Mouse (Mus musculus): ENCODE data around the gene Slco3a1. TPM values are rescaled to one million over a fixed set of nuclear protein-coding genes. Genes with fewer than 3 reads are reported as not detected.

The Slco3a1 gene
- polyA plus RNA-seq, 1 experiment from 2014 or later, result 42.8 TPM

GRCm38 (mm10) chr7:74546691-74547090 lies 7.9 kb downstream of the Slco3a1 start:
- Histone ChIP-seq H3K9me3 (ENCODE audit: low read length) (no peaks in the 10 kb centered on the region), H3K36me3 (ENCODE audit: insufficient read depth, low read length) (no peaks in the 10 kb centered on the region), H3K4me3 (ENCODE audit: low read depth, low read length) (no peak overlapping the region), H3K27me3 (replicated peaks; ENCODE audit: insufficient read depth, low read length) (no peaks in the 10 kb centered on the region), H3K9ac (replicated peaks; ENCODE audit: low read depth) (no peak overlapping the region), H3K4me1 (ENCODE audit: insufficient read depth, low read depth, low read length) (no peaks in the 10 kb centered on the region), H3K27ac (ENCODE audit: low read length) (no peak overlapping the region), H3K4me2 (replicated peaks; ENCODE audit: low read depth, low read length) (no peak overlapping the region)
- no peak for ATAC-seq
- TF ChIP-seq EP300 (IDR thresholded peaks at IDR 0.05) (no peak), CTCF (IDR thresholded peaks at IDR 0.05) (no peak)
- DNase-seq (ENCODE audit: low spot score), result no peak
- WGBS, result 86% methylated on average over 6 of the region's 6 CpGs

GRCm38 (mm10) chr7:74545498-74545990 lies 9.0 kb downstream of the Slco3a1 start:
- no peak overlapping the region for H3K27ac ChIP-seq (ENCODE audit: low read length)
- TF ChIP-seq EP300 (IDR thresholded peaks at IDR 0.05), result no peak
- TF ChIP-seq CTCF (IDR thresholded peaks at IDR 0.05), result no peak
- ATAC-seq, result no peak
- no peaks in the 10 kb centered on the region for H3K9me3 ChIP-seq (ENCODE audit: low read length)
- H3K4me2 ChIP-seq (replicated peaks; ENCODE audit: low read depth, low read length), result no peak overlapping the region
- H3K4me1 ChIP-seq (ENCODE audit: insufficient read depth, low read depth, low read length), result no peaks in the 10 kb centered on the region
- H3K36me3 ChIP-seq (ENCODE audit: insufficient read depth, low read length), result no peaks in the 10 kb centered on the region
- no peak overlapping the region for H3K9ac ChIP-seq (replicated peaks; ENCODE audit: low read depth)
- no peak overlapping the region for H3K4me3 ChIP-seq (ENCODE audit: low read depth, low read length)
- H3K27me3 ChIP-seq (replicated peaks; ENCODE audit: insufficient read depth, low read length), result no peaks in the 10 kb centered on the region
- WGBS, result 81% methylated on average over 6 of the region's 6 CpGs
- no peak for DNase-seq (ENCODE audit: low spot score)

- Histone ChIP-seq H3K4me1 (ENCODE audit: insufficient read depth, low read depth, low read length) (no peaks in the 10 kb centered on the region), H3K9me3 (ENCODE audit: low read length) (no peaks in the 10 kb centered on the region), H3K4me3 (ENCODE audit: low read depth, low read length) (no peak overlapping the region), H3K9ac (replicated peaks; ENCODE audit: low read depth) (no peak overlapping the region), H3K36me3 (ENCODE audit: insufficient read depth, low read length) (no peaks in the 10 kb centered on the region), H3K4me2 (replicated peaks; ENCODE audit: low read depth, low read length) (no peak overlapping the region), H3K27me3 (replicated peaks; ENCODE audit: insufficient read depth, low read length) (no peaks in the 10 kb centered on the region), H3K27ac (ENCODE audit: low read length) (no peak overlapping the region)
- WGBS, result 79% methylated on average over 7 of the region's 7 CpGs
- TF ChIP-seq CTCF (IDR thresholded peaks at IDR 0.05) (no peak), EP300 (IDR thresholded peaks at IDR 0.05) (no peak)
- ATAC-seq (no peak), DNase-seq (ENCODE audit: low spot score) (no peak)
These were observed 10.3 kb downstream of the Slco3a1 start for GRCm38 (mm10) chr7:74544306-74544705.

GRCm38 (mm10) chr7:74541958-74542357 lies 12.6 kb downstream of the Slco3a1 start:
- Histone ChIP-seq H3K27me3 (replicated peaks; ENCODE audit: insufficient read depth, low read length) (no peaks in the 10 kb centered on the region), H3K9me3 (ENCODE audit: low read length) (no peaks in the 10 kb centered on the region), H3K9ac (replicated peaks; ENCODE audit: low read depth) (no peak overlapping the region), H3K4me3 (ENCODE audit: low read depth, low read length) (no peak overlapping the region), H3K36me3 (ENCODE audit: insufficient read depth, low read length) (no peaks in the 10 kb centered on the region), H3K4me2 (replicated peaks; ENCODE audit: low read depth, low read length) (no peak overlapping the region), H3K4me1 (ENCODE audit: insufficient read depth, low read depth, low read length) (no peaks in the 10 kb centered on the region), H3K27ac (ENCODE audit: low read length) (no peak overlapping the region)
- no peak for ATAC-seq
- no peak for TF ChIP-seq CTCF (IDR thresholded peaks at IDR 0.05)
- no peak for TF ChIP-seq EP300 (IDR thresholded peaks at IDR 0.05)
- no peak for DNase-seq (ENCODE audit: low spot score)
- 58% methylated on average over 4 of the region's 4 CpGs for WGBS

- ATAC-seq, result no peak
- H3K27me3 ChIP-seq (replicated peaks; ENCODE audit: insufficient read depth, low read length), result no peaks in the 10 kb centered on the region
- H3K27ac ChIP-seq (ENCODE audit: low read length), result no peak overlapping the region
- H3K4me1 ChIP-seq (ENCODE audit: insufficient read depth, low read depth, low read length), result no peaks in the 10 kb centered on the region
- whole genome bisulfite sequencing, result 91% methylated on average over 7 of the region's 7 CpGs
- H3K9ac ChIP-seq (replicated peaks; ENCODE audit: low read depth), result no peak overlapping the region
- no peak overlapping the region for H3K4me3 ChIP-seq (ENCODE audit: low read depth, low read length)
- no peak overlapping the region for H3K4me2 ChIP-seq (replicated peaks; ENCODE audit: low read depth, low read length)
- DNase-seq (ENCODE audit: low spot score), result no peak
- H3K9me3 ChIP-seq (ENCODE audit: low read length), result no peaks in the 10 kb centered on the region
- no peak for TF ChIP-seq CTCF (IDR thresholded peaks at IDR 0.05)
- TF ChIP-seq EP300 (IDR thresholded peaks at IDR 0.05), result no peak
- H3K36me3 ChIP-seq (ENCODE audit: insufficient read depth, low read length), result no peaks in the 10 kb centered on the region
These were observed 13.5 kb downstream of the Slco3a1 start for GRCm38 (mm10) chr7:74540933-74541725.

GRCm38 (mm10) chr7:74536186-74536585 lies 18.4 kb downstream of the Slco3a1 start:
- Histone ChIP-seq H3K9ac (replicated peaks; ENCODE audit: low read depth) (no peak overlapping the region), H3K27ac (ENCODE audit: low read length) (no peak overlapping the region), H3K9me3 (ENCODE audit: low read length) (no peaks in the 10 kb centered on the region), H3K4me2 (replicated peaks; ENCODE audit: low read depth, low read length) (no peak overlapping the region), H3K36me3 (ENCODE audit: insufficient read depth, low read length) (no peaks in the 10 kb centered on the region), H3K4me3 (ENCODE audit: low read depth, low read length) (no peak overlapping the region), H3K4me1 (ENCODE audit: insufficient read depth, low read depth, low read length) (no peaks in the 10 kb centered on the region; the same call in 1 of the 2 replicates), H3K27me3 (replicated peaks; ENCODE audit: insufficient read depth, low read length) (no peaks in the 10 kb centered on the region)
- TF ChIP-seq CTCF (IDR thresholded peaks at IDR 0.05) (no peak), EP300 (IDR thresholded peaks at IDR 0.05) (peak; percentile 84)
- WGBS, result 50% methylated on average over 4 of the region's 4 CpGs
- ATAC-seq, result peak; percentile 95
- peak; percentile 89 for DNase-seq (ENCODE audit: low spot score)

Measured in lung, postnatal 0 days (tissue).